Mouse (Mus musculus) telencephalon, adult 2 months (tissue): Measurements from ENCODE around the gene Tnip2.

Source experiments
- DNase-seq: peaks from one replicate; pipeline ENCODE4 v3.0.0-alpha.2; 2011; ENCODE audit warnings: low read depth, low spot score

Gene Tnip2

DNA sequence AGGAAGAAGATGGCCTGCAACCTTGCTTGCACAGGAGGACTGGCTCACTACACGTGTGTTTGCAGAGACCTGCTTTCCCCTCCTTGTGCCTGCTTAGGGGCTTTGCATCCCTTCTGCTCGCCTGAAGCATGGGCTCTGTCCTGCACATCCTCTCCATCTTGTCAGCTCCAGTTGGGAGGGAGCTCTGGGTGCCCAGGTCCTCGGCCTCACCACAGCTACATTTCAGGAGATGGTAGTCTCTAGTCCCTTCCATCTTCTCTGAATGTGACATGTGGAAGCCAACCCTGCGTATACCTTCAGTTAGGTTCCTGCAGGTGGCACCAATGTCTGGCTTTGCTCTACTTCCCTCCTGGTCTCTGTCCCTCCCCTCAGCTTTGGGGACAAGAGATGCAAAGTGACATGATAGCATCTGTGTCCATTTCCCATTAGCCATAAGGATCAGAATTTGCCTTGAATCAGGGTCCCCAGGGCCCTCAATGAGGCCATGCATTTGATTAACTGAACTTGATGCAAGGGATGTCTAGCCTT is 10.2 kb upstream of the Tnip2 start:
- DNase-seq: no peak

DNA sequence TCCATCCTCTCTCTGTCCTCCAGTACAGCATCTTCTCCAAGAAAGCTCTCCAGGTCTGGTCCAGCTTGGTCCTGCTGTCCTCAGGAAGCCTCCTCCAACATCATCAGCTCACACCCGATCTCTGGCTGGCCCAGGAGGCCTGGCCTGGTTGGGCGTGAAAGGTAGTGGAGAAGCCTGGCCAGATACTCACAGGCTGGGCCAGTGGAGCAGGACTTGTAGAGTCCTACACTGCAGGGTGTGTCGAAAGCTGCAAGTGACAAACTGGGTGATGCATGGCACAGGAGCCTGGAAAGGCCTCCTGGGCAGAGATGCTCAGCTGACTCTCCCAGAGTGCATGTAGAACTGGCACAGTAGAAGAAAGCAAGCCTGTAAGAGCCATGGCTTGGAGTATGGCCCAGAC is 7.5 kb upstream of the Tnip2 start:
- DNase-seq: no peak

DNA sequence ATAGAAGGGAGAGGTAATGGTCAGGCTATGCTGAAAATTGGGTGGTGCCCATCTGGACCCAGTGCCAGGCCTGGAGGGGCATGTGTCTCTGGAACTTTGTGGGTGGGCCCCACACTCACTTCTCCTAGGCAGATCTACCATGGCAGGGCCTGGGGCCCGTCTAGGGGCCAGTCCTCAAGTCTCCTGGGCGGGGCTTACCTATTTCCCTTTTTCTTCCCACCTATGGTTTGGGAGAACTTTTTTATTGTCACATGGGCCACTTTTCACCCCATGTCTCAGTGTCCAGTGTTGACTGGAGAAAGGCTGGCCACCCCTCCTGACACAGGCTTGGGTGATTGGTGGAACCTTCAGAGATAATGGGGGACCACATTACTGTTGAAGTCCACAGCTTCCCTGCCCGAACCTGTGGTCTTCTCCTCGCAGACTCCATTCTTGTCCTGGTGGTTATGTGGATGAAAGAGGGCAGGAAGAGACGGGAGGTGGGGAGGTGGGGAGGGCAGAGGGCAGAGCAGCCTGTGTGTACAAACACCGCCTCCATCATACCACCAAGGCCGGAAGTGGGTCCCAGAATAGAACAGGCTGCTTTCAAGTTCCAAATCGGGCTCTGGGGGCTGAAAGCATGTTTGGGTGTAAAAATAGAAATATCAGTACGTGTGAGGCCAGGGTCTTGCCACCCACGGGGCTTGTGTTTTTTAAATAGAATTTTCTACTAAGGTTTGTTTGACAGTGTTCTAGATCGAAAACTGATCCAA is 6.8 kb upstream of the Tnip2 start:
- no peak for DNase-seq

- no peak for DNase-seq
Measured at GRCm38 (mm10) chr5:34519389-34519910, 5.7 kb upstream of the Tnip2 start.

DNA sequence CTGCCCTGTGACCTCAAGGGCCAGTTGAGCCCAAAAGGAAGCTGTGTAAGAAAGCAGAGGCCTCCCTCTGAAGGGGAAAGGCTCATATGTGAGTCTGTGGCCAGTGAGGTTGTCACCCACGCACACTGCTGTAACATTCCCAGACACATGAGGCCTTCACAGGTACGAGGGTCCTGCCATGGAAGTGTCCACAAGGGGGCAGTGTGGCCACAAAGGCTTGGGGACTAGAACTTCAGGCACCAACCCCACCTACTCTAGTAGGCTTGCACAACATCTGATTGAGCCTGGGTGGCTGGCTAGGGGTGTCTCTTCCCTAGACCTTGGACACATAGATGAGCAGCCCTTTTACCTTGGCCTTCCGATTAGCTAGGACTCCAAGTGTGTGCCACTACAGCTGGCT is 4.1 kb upstream of the Tnip2 start:
- no peak for DNase-seq

DNA sequence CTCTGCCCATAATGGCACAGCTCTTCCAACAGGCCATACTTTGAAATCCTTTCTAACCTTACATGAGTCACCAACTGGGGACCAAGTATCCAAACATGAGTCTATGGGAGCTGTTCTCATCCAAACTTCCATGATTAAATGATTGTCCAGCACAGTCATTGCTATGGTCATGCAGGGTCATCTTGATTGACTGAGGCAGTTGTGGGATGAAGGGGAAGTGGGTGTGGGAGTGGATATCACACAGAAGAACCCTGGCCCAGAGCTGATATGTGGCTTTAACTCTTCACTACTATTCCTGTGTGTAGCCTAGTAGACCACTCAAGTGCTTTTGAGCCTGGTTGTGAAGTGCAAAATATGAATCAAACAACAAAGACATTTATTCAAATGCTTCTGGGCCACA is 1.3 kb upstream of the Tnip2 start:
- no peak for DNase-seq

DNA sequence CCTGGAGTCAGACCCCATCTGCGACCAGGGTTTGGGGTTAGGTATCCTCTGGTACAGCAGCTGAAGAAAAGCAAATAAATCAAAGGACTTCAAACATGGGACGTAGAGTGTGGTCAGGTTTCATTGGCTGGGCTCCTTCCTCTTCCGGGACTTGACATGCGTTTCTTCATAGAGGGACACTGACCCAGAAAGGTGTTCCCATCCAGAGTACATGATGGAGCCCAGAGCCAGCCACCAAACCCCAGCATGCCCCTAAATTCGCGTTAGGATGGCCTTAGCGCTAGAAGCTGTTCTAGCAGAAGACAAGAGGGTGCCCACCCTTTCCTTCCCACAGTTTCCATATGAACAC is 401 bp upstream of the Tnip2 start:
- DNase-seq: no peak

DNA sequence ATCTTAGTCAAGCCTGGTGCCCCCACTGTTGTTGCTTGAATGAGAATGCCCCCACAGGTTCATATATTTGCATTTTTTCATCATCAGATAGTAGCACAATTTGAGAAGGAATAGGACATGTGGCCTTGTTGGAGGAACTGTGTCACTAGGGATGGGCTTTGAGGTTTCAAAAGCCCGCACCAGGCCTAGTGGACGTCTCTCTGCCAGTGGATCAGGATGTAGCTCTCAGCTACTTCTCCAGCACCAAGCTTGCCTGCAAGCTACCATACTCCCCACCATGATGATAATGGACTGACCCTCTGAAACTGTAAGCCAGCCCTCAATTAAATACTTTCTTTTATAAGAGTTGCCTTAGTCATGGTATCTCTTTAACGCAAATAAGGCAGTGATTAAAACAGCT is 1.3 kb downstream of the Tnip2 start:
- DNase-seq: no peak

DNA sequence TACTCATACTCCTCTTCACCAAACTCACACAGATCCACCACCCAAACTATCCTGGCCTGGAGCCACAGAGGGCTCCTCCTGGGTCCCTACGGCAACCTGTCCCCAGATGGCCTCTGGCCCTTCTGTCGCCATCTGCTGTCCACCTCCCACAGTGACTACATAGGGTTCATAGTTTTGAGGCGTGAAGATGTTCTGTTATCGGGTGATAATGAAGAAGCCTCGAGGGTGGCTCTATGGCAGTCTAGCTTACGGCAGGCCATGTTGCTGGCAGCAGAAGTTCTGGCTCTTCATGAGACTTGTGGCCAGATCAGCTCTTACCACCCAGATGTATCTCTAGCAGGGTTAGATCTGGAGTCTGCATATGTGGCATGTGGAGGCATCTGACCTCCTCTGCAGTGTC is 11.0 kb downstream of the Tnip2 start:
- no peak for DNase-seq

DNA sequence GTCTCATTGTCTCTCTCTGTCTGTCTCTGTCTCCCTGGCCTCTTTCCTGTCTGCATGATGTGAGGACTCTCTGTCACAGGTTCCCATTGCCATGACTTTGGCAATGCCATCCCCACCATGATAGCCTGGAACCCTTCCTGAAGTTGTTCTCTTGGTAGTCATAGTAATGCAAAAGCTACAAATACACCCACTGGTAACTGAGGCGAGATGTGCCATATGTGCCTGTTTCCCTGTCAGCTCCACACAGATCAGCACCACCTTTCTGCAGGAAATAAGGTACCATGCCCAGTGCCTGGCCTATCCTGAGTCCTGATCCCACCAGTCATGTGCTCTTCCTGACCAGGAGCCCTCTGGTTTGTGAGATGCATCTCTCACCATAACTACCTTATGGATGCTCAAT is 11.4 kb downstream of the Tnip2 start:
- no peak for DNase-seq

- no peak for DNase-seq
Measured at GRCm38 (mm10) chr5:34501588-34501987, 12.2 kb downstream of the Tnip2 start.

GRCm38 (mm10) chr5:34500886-34501285 is 12.9 kb downstream of the Tnip2 start:
- DNase-seq: no peak

- no peak for DNase-seq
Measured at GRCm38 (mm10) chr5:34496745-34497144, 17.0 kb downstream of the Tnip2 start.

GRCm38 (mm10) chr5:34489418-34489787 is 24.4 kb downstream of the Tnip2 start:
- no peak for DNase-seq

DNA sequence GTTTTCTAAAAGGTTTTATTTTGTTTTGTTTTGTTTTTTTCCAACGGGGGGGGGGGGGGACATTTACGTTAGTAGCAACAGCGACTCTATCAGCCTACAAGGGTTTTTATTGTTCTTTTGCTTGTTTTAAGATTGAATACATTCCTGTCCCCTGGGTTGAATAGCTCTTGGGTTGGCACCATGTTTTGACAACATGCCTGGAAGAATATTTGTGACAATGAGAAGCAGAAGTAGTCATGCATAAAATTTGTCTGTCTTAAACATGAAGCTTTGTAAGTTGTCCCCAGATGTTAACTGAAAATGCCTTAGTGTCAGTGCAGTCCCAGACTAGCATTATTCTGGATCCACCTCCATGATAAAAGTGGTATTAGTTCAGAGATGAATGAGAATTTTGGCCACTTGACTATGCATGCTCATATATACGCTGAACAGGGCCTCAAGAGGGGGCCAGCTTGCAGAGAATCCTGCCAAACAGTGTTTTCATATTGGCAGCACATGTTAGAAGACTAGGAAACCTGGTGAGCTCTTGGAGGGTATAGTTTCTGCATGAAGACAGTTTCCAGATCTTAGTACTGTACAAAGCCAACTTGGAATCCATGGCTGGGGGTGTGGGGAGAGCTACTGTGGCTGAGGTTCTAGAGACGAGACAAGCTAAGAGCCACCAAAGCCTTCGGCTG is 24.9 kb downstream of the Tnip2 start:
- DNase-seq: no peak

DNA sequence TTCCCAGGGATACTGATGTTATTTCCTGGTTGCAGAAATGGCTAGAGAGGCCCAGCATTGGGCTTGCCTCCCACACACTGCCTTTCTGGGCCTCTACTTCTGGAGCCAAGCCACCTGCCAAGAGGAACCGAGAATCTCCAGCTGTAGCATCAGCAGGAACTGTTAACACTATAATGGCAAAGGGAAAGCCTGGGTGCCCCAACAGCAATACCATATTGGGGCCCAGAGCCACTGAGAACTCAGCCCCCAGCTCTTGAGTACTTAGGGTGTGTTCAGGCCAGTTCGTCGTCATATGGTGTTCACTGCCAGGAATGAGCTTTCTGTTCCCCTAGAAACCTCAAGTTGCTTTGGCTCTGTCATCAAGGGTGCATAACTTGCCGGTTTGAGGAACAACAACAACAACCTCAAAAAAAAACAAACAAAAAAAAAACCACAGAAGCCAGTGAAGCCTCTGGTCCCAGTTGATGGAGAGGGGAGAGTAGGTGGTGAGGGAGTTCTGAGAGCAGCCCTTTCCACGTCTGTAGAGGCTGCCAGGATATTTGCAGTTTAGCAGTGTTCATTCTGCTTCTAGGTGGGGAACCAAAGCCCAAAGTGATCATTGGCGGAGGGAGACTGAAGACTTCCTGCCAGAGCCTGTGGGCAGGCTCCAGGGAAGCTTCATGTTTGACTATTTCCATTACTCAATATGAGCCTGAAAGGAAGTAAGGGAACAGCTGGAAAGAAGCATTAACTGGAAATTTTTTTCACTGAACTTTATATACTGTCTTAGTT is 26.3 kb downstream of the Tnip2 start:
- DNase-seq: peak; percentile 39

DNA sequence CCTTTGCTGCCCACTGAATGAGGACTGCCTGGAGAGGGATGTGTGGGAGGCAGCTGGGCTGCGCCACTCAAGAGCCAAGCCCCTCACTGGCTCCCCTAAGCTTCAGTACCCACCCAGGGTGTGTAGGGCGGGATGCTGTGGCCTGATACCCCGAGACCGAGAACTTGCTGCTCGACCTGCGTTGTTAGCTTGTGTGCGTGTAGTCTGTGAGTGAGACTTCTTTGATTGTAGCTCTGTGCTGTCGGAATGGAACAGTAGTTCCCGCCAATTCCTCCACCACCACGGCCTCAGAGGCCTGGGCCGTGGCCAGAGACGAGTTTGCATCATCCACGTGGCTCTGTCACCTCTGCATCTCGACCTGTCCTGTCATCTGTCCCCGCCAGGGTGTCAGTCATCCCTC is 28.1 kb downstream of the Tnip2 start:
- no peak for DNase-seq

DNA sequence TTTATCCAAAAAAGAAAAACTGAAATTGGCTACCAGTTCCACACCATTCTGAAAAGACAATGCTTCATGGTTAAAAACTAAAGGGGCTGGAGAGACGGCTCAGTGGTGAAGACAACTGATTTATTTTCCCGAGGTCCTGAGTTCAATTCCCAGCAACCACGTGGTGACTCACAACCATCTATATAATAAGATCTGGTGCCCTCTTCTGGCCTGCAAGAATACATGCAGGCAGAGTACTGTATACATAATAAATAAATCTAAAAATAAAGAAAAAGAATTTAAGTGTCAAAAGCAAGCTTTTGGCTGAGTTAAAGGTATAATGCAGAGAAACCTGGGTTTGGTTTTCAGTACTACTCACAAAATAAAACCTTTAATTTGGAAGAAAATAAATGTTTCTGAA is 32.9 kb downstream of the Tnip2 start:
- DNase-seq: no peak

GRCm38 (mm10) chr5:34468039-34468775 is 45.6 kb downstream of the Tnip2 start:
- no peak for DNase-seq

GRCm38 (mm10) chr5:34466648-34467047 is 47.1 kb downstream of the Tnip2 start:
- no peak for DNase-seq

DNA sequence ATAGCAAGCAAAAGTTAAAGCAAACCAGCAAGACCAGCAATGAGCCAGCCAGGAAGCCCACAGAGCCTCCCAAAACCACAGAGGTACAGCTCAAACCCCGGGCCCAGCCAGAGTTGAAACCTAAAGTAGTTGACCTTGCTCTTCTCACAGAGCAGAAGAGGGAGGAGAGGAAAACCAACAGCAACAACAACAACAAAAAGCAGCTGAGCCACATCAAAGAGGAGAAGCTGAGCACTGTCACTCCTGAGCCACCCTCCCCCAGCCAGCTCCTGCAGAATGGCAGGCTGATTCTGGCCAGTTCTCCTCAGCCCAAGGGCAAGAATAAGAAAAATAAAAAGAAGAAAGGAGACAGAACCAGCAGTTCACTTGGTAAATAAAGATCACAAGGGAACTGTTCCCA is 47.7 kb downstream of the Tnip2 start:
- DNase-seq: no peak

- no peak for DNase-seq
Measured at GRCm38 (mm10) chr5:34461841-34462240, 52.0 kb downstream of the Tnip2 start.
